Mouse (Mus musculus) lung, adult 2 months (tissue): Measurements from ENCODE around the gene Rbmx.

Experiments used
- CTCF ChIP-seq: fragments of 200-500 bp; IDR thresholded peaks from 2 replicates; pipeline ENCODE4 v1.5.1; 2011; ENCODE audit warnings: mild to moderate bottlenecking, low read length, control low read depth; ENCODE audit not compliant: insufficient read depth
- POLR2A ChIP-seq: fragments of 200-500 bp; IDR thresholded peaks from 2 replicates; pipeline ENCODE4 v1.6.1; 2011; ENCODE audit warnings: low read depth, mild to moderate bottlenecking, control low read depth, low read length, borderline replicate concordance; ENCODE audit errors: extremely low read depth

DNA sequence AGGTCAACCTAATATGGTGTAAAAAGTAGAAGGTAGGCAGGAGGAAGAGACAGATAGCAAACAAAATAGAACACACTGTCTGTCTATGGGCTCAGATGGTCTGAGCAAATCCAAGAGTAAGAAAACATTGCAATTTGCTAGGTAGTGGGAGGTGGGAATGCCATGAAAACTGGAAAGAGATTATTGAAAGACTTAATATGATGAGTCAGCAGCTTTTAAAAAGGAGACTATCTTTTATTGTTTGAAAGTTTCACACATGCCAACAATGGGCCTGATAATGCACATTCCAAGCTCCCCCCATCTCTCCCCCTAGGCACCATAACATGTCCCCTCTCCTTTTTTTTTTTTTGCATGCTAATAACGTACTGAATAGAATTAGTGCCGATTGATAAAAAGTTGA is 41.1 kb upstream of the Rbmx start:
- TF ChIP-seq CTCF (no peak), POLR2A (no peak)
